Mouse (Mus musculus): ENCODE measurements at regions not wholly inside any gene's neighbourhood (a gene's known extent, or its start where the extent isn't known, plus 50 kb on each side); places are given as distances from the start of the nearest gene placed in this dataset.

DNA sequence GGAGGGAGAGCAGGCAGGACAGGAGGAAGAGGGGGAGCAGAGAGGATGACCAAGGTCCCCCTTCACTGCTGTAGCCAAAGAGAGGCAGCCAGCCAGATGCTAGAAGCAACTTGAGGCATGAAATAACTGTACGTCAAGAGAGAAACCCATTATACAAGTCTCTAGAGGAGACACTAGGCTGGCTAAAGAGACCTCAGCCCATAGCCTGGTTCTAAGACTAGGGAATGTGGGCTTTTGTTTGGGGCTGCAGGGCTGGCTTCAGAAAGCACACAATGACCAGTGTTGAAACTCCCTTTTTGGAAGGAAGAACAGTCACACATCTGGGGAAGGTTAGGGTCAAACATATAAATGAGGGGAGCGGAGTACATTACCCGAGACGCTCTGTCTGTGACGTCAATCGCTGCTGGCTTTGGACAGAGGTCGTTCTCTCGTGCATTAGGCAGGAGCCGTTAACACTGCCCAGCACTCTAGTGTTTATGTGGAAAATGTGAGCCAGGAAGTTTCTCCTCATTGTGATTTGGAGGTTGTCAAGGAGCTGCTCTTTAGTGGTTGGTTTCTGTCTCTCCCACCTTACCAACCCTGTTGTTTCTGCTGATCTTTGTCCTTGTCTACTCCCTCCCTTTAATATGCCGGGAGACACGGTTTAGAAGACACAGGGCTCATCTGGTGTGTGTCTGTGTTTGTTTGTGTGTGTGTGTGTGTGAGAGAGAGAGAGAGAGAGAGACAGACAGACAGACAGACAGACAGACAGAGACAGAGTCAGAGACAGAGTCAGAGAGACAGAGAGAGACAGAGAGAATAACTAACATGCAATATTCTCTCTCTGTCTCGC lies 57.5 kb upstream of the Gm45716 start:
- WGBS: 31% methylated on average over 12 of the region's 12 CpGs
- H3K9me3 ChIP-seq (ENCODE audit: control insufficient read depth, low read length): no peaks in the 10 kb centered on the region
- H3K9ac ChIP-seq: no peak overlapping the region
- ATAC-seq (ENCODE audit: low FRiP score) (no peak), DNase-seq (ENCODE audit: low spot score) (peak; percentile 35)
- H3K36me3 ChIP-seq (replicated peaks; ENCODE audit: control insufficient read depth, insufficient read depth): no peaks in the 10 kb centered on the region
- H3K27me3 ChIP-seq (ENCODE audit: control insufficient read depth, insufficient read depth, low read length): no peaks in the 10 kb centered on the region
- H3K4me3 ChIP-seq (replicated peaks; ENCODE audit: low read length): no peak overlapping the region
- no peak overlapping the region for H3K27ac ChIP-seq
- H3K4me1 ChIP-seq (replicated peaks; ENCODE audit: control insufficient read depth, insufficient read depth, low read length): peaks cover 6% of the 10 kb centered on the region; the same call in 1 of the 2 replicates
- H3K4me2 ChIP-seq (replicated peaks): peak overlapping the region; percentile 19

DNA sequence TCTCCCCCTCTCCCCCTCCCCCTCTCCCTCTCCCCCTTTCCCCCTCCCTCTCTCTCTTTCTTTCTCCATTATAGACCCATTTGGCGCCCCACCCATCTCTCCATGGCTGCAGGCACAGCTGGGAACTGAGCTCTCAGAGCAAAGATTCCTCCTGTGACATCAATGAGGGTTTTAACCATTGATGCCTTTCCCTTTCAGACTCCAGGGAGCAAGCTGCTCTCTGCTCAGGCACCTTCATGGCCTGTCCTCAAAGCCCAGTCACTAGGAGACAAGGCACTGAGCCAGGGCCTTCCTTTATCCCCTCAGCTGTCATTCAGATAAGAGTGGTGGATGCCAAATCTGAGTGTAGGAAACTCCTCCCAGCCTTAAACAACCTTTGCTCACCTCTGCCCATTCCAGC lies 56.8 kb upstream of the Gm45716 start:
- Histone ChIP-seq H3K4me2 (replicated peaks) (no peak overlapping the region), H3K27ac (no peak overlapping the region), H3K36me3 (replicated peaks; ENCODE audit: control insufficient read depth, insufficient read depth) (no peaks in the 10 kb centered on the region), H3K9ac (no peak overlapping the region), H3K27me3 (ENCODE audit: control insufficient read depth, insufficient read depth, low read length) (no peaks in the 10 kb centered on the region), H3K4me1 (replicated peaks; ENCODE audit: control insufficient read depth, insufficient read depth, low read length) (peaks cover 6% of the 10 kb centered on the region; the same call in 1 of the 2 replicates), H3K4me3 (replicated peaks; ENCODE audit: low read length) (no peak overlapping the region), H3K9me3 (ENCODE audit: control insufficient read depth, low read length) (no peaks in the 10 kb centered on the region)
- DNase-seq (ENCODE audit: low spot score) (peak; percentile 60), ATAC-seq (ENCODE audit: low FRiP score) (peak; percentile 79)
- WGBS: no CpG with 5 or more reads among the region's 1 CpGs

DNA sequence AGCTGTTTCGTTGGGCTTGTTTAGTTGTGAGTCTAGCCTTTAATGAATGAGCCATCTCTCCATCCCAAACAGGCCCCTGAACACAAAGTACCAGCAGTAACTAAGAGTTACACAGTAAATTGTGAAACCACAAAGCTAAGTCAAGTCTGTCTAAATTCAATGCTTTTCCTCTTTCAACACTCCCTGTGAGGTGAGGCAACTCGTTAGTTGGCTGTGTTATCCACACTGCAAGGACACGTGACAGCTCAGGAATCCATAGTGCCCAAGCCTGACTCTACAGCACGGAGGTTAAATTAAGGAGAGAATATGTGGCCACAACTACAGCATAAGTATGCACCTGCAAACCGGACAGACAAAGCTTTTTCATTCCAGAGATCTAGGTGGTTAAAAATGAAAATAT lies 54.9 kb upstream of the Gm45716 start:
- 89% methylated on average over 5 of the region's 5 CpGs for WGBS
- ATAC-seq (ENCODE audit: low FRiP score) (no peak), DNase-seq (ENCODE audit: low spot score) (no peak)
- H3K9ac ChIP-seq: no peak overlapping the region
- H3K9me3 ChIP-seq (ENCODE audit: control insufficient read depth, low read length): no peaks in the 10 kb centered on the region
- no peaks in the 10 kb centered on the region for H3K36me3 ChIP-seq (replicated peaks; ENCODE audit: control insufficient read depth, insufficient read depth)
- H3K27me3 ChIP-seq (ENCODE audit: control insufficient read depth, insufficient read depth, low read length): no peaks in the 10 kb centered on the region
- no peak overlapping the region for H3K4me2 ChIP-seq (replicated peaks)
- no peak overlapping the region for H3K4me3 ChIP-seq (replicated peaks; ENCODE audit: low read length)
- H3K27ac ChIP-seq: no peak overlapping the region
- H3K4me1 ChIP-seq (replicated peaks; ENCODE audit: control insufficient read depth, insufficient read depth, low read length): peaks cover 6% of the 10 kb centered on the region; the same call in 1 of the 2 replicates

DNA sequence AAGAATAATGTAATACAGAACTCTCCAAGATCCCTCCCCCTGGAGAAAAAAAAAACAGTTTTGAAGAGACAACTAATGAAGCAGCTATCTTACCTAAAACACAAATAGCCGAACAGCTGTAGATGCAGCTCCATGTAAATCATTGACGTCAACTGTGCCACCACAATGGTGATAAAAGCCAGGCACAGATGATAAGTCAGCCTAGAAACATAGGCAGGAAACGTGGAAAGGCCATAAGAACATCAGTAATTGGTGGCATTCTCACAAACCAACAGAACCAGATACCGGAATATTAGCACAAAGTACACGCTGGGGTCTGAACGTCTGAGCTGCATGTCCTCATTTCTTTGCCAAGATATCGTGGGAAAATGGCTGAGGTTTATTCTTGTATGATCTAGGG lies 51.2 kb upstream of the Gm45716 start:
- Histone ChIP-seq H3K27ac (no peak overlapping the region), H3K9me3 (ENCODE audit: control insufficient read depth, low read length) (no peaks in the 10 kb centered on the region), H3K4me2 (replicated peaks) (no peak overlapping the region), H3K4me1 (replicated peaks; ENCODE audit: control insufficient read depth, insufficient read depth, low read length) (no peaks in the 10 kb centered on the region), H3K27me3 (ENCODE audit: control insufficient read depth, insufficient read depth, low read length) (no peaks in the 10 kb centered on the region), H3K9ac (no peak overlapping the region), H3K4me3 (replicated peaks; ENCODE audit: low read length) (no peak overlapping the region), H3K36me3 (replicated peaks; ENCODE audit: control insufficient read depth, insufficient read depth) (no peaks in the 10 kb centered on the region)
- ATAC-seq (ENCODE audit: low FRiP score): no peak
- WGBS: 90% methylated on average over 7 of the region's 7 CpGs
- no peak for DNase-seq (ENCODE audit: low spot score)
